Mouse (Mus musculus) bone marrow macrophage, adult 2 months (primary cell): Measurements from ENCODE around the gene Hcn2.

ENCODE experiments used
- CTCF ChIP-seq: IDR thresholded peaks from 2 replicates; pipeline ENCODE4 v1.5.1; 2012; ENCODE audit warnings: low read depth, mild to moderate bottlenecking, low read length, moderate library complexity
- POLR2A ChIP-seq: IDR thresholded peaks from 2 replicates; pipeline ENCODE4 v1.6.1; 2012; ENCODE audit warnings: mild to moderate bottlenecking, low read depth, low read length, borderline replicate concordance

- TF ChIP-seq CTCF (no peak), POLR2A (no peak)
Measured at GRCm38 (mm10) chr10:79743650-79744365, 27.4 kb downstream of the Hcn2 start.
